Mouse (Mus musculus) intestine, postnatal 0 days (tissue): ENCODE results near the gene Cacna1c. TPM values are rescaled to one million over a fixed set of nuclear protein-coding genes. Genes with fewer than 3 reads are reported as not detected.

Experiments used
- ATAC-seq: fragments of 200-750 bp; cut with Nextera tagmentation; 2 replicates; pipeline ENCODE4 v1.8.0; 2017; ENCODE audit warnings: mild to moderate bottlenecking, moderate TSS enrichment, moderate library complexity
- H3K27ac ChIP-seq: fragments of 300-500 bp; sonication (generic); 2 replicates; pipeline ENCODE4 v1.5.1; 2014; ENCODE audit warnings: mild to moderate bottlenecking, low read depth, low read length, moderate library complexity
- H3K27me3 ChIP-seq: fragments of 300-500 bp; sonication (generic); replicated peaks from 2 replicates; pipeline ENCODE4 v1.6.1; 2014; ENCODE audit warnings: low read length, mixed read lengths; ENCODE audit not compliant: control insufficient read depth, insufficient read depth
- H3K36me3 ChIP-seq: fragments of 300-500 bp; sonication (generic); 2 replicates; pipeline ENCODE4 v1.6.1; 2014; ENCODE audit warnings: mild to moderate bottlenecking, moderate library complexity; ENCODE audit not compliant: control insufficient read depth, insufficient read depth
- H3K4me1 ChIP-seq: fragments of 300-500 bp; sonication (generic); replicated peaks from 2 replicates; pipeline ENCODE4 v1.6.1; 2014; ENCODE audit warnings: antibody characterized with exemption, low read length, mixed read lengths; ENCODE audit not compliant: control insufficient read depth, insufficient read depth
- H3K4me2 ChIP-seq: fragments of 300-500 bp; sonication (generic); replicated peaks from 2 replicates; pipeline ENCODE4 v1.6.1; 2014; ENCODE audit warnings: low read depth, mild to moderate bottlenecking, moderate library complexity
- H3K4me3 ChIP-seq: fragments of 300-500 bp; sonication (generic); 2 replicates; pipeline ENCODE4 v1.5.1; 2014; ENCODE audit warnings: low read depth, low read length
- H3K9ac ChIP-seq: fragments of 300-500 bp; sonication (generic); 2 replicates; pipeline ENCODE4 v1.6.1; 2014; ENCODE audit warnings: mild to moderate bottlenecking, low read depth, low read length
- H3K9me3 ChIP-seq: fragments of 300-500 bp; sonication (generic); 2 replicates; pipeline ENCODE4 v1.6.1; 2016; ENCODE audit warnings: mixed run types; ENCODE audit not compliant: control insufficient read depth
- CTCF ChIP-seq: sonication (generic); IDR thresholded peaks from 2 replicates; pipeline ENCODE4 v1.5.1; 2016; ENCODE audit warnings: low read depth, mild to moderate bottlenecking, control low read depth, antibody characterized with exemption, moderate library complexity
- WGBS: fragments of 180-500 bp; shearing (Covaris S2); extraction: QIAGEN DNeasy Blood & Tissue Kit; methylation state at CpG from one replicate; pipeline ENCODE4 v1.1.7; 2014; 5-methylcytosine and 5-hydroxymethylcytosine counted together
- polyA plus RNA-seq: library from polyadenylated mRNA; unstranded; fragments of >200 nt; fragmentation: Nextera tagmentation; extraction: Ambion mirVana; gene quantifications from 2 replicates; pipeline ENCODE4 v1.2.1, GENCODE M21; 2015

The Cacna1c gene
- polyA plus RNA-seq, 1 experiment from 2014 or later, result 1.2 TPM

- WGBS, result under 1% methylated on average over 65 of the region's 65 CpGs
These were observed 21.0 kb downstream of the Cacna1c start, which contains the start of gene Dcp1b for GRCm38 (mm10) chr6:119175078-119175853. TSS of gene Dcp1b (plus strand) at chr6:119175253.

GRCm38 (mm10) chr6:119174307-119175074 is 21.7 kb downstream of the Cacna1c start:
- Histone ChIP-seq H3K4me3 (peak overlapping the region; percentile 76), H3K4me2 (peak overlapping the region; percentile 77), H3K9me3 (no peaks in the 10 kb centered on the region), H3K9ac (no peak overlapping the region), H3K27ac (no peak overlapping the region), H3K4me1 (no peaks in the 10 kb centered on the region), H3K36me3 (no peaks in the 10 kb centered on the region), H3K27me3 (no peaks in the 10 kb centered on the region)
- ATAC-seq, result no peak
- WGBS, result 56% methylated on average over 12 of the region's 12 CpGs
- no peak for TF ChIP-seq CTCF

More at GRCm38 (mm10) chr6:119175078-119175853, 21.0 kb downstream of the Cacna1c start, which contains the start of gene Dcp1b:
- Histone ChIP-seq H3K9me3 (no peaks in the 10 kb centered on the region), H3K27me3 (no peaks in the 10 kb centered on the region), H3K4me1 (no peaks in the 10 kb centered on the region), H3K4me2 (peak within 1 kb of the TSS; percentile 77), H3K27ac (peak within 1 kb of the TSS; percentile 63), H3K9ac (peak within 1 kb of the TSS; percentile 79), H3K36me3 (no peaks in the 10 kb centered on the region), H3K4me3 (peak within 1 kb of the TSS; percentile 76)
- ATAC-seq, result peak; percentile 93
- peak; percentile 74 for TF ChIP-seq CTCF

GRCm38 (mm10) chr6:119165677-119166076 is 30.5 kb downstream of the Cacna1c start:
- Histone ChIP-seq H3K36me3 (no peaks in the 10 kb centered on the region), H3K4me1 (no peaks in the 10 kb centered on the region), H3K9me3 (no peaks in the 10 kb centered on the region), H3K27ac (no peak overlapping the region), H3K9ac (no peak overlapping the region), H3K4me2 (no peak overlapping the region), H3K27me3 (no peaks in the 10 kb centered on the region; the same call in 1 of the 2 replicates), H3K4me3 (no peak overlapping the region)
- TF ChIP-seq CTCF, result no peak
- no peak for ATAC-seq

- WGBS, result 25% methylated on average over 4 of the region's 4 CpGs
- no peak overlapping the region for H3K4me3 ChIP-seq
These were observed 51.1 kb downstream of the Cacna1c start for GRCm38 (mm10) chr6:119145109-119145508.

GRCm38 (mm10) chr6:119139561-119139960 is 56.7 kb downstream of the Cacna1c start:
- H3K4me1 ChIP-seq, result no peaks in the 10 kb centered on the region
- no peak overlapping the region for H3K9ac ChIP-seq
- ATAC-seq, result 0 out of 2 replicates have a peak, but pooled peaks have one; percentile 38
- no peaks in the 10 kb centered on the region for H3K9me3 ChIP-seq
- 13% methylated on average over 7 of the region's 7 CpGs for WGBS
- no peak overlapping the region for H3K27ac ChIP-seq
- H3K27me3 ChIP-seq, result peaks cover 18% of the 10 kb centered on the region; the same call in 1 of the 2 replicates
- H3K36me3 ChIP-seq, result no peaks in the 10 kb centered on the region
- H3K4me2 ChIP-seq, result no peak overlapping the region
- no peak for TF ChIP-seq CTCF
- H3K4me3 ChIP-seq, result no peak overlapping the region

More at GRCm38 (mm10) chr6:119145109-119145508, 51.1 kb downstream of the Cacna1c start:
- no peak for ATAC-seq
- Histone ChIP-seq H3K9me3 (no peaks in the 10 kb centered on the region), H3K4me1 (no peaks in the 10 kb centered on the region), H3K36me3 (no peaks in the 10 kb centered on the region), H3K9ac (no peak overlapping the region), H3K27ac (no peak overlapping the region), H3K27me3 (peaks cover 11% of the 10 kb centered on the region; the same call in 1 of the 2 replicates), H3K4me2 (no peak overlapping the region)
- TF ChIP-seq CTCF, result no peak

GRCm38 (mm10) chr6:119137768-119138167 is 58.5 kb downstream of the Cacna1c start:
- TF ChIP-seq CTCF, result no peak
- no peaks in the 10 kb centered on the region for H3K9me3 ChIP-seq
- H3K27me3 ChIP-seq, result peaks cover 18% of the 10 kb centered on the region; the same call in 1 of the 2 replicates
- no peak overlapping the region for H3K27ac ChIP-seq
- H3K4me2 ChIP-seq, result no peak overlapping the region
- H3K36me3 ChIP-seq, result no peaks in the 10 kb centered on the region
- H3K4me1 ChIP-seq, result no peaks in the 10 kb centered on the region
- H3K4me3 ChIP-seq, result no peak overlapping the region
- ATAC-seq, result no peak
- no peak overlapping the region for H3K9ac ChIP-seq
- WGBS, result 78% methylated on average over 10 of the region's 10 CpGs
